Mouse (Mus musculus): Measurements from ENCODE around the gene Ddr2. TPM values are rescaled to one million over a fixed set of nuclear protein-coding genes. Genes with fewer than 3 reads are reported as not detected.

Gene Ddr2
- total RNA-seq, 2 experiments from 2014 or later = 16.4 to 22.5 TPM

DNA sequence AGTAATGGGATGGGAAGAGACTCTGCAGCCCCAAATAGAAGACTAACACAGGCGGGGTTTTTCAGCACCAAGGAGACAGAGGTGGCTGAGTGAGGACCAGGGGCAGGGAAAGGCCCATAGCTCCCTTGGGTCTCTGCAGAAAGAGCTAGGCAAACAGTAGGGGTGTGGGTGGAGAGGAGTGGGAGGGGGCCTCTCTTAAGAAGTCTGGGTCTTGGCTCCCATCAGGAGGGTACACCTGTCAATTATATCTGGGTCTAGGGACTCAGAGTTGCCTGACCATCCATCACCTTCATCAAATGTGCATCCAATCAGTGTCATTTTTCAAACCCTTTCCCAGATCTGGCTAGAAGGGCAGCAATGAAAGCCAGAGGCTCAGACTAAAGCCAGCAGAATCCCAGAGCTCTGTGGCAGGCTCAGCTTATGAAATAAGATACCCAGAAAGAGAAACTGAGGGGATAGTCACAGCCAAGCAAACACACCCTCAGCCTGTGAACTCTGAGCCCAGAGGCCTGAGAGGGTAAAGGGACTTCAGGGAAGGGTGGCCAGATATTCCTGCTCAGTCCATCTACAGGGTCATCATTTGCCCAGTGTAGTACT lies 58.0 kb downstream of the Ddr2 start:
- peak overlapping the region; percentile 70 for H3K27ac ChIP-seq
- DNase-seq = peak; percentile 51
- no peak for TF ChIP-seq CTCF (IDR thresholded peaks at IDR 0.05)
- H3K4me3 ChIP-seq = no peak overlapping the region
- intact Hi-C loops (cut with DNase I) = loop anchor here (5.0 kb wide), 1 partner anchor 80 kb away; no protein-coding TSS in a partner anchor

DNA sequence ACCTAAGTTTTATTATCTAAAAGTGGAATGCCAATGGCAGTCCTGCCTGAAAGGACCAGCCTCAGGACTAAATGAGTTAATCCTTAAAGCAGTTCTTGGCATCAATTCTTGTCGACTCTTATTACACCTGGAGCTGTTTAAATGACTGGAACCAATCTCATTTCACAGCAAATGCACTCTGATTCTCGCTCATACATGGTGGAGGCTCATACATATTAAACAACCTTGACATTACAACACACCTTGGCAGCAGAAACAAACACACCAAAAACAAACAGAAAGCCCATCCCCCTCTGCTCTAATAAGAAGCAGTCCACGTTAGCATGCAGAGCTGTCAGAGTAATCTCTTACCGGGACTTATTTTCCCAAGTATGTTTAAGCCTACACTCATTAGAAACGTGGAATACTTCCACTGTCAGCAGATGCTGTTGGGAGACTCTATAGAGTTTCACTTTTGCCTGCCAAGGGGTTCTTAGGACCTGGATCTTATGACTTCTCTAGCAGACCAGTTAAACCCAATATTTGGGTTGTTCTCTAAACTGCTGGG lies 58.9 kb downstream of the Ddr2 start:
- H3K27ac ChIP-seq = peak overlapping the region; percentile 70
- H3K4me3 ChIP-seq = peak overlapping the region; percentile 23
- intact Hi-C loops (cut with DNase I) = loop anchor here (5.0 kb wide), 1 partner anchor 79 kb away; no protein-coding TSS in a partner anchor
- no peak for TF ChIP-seq CTCF (IDR thresholded peaks at IDR 0.05)
- no peak for DNase-seq

DNA sequence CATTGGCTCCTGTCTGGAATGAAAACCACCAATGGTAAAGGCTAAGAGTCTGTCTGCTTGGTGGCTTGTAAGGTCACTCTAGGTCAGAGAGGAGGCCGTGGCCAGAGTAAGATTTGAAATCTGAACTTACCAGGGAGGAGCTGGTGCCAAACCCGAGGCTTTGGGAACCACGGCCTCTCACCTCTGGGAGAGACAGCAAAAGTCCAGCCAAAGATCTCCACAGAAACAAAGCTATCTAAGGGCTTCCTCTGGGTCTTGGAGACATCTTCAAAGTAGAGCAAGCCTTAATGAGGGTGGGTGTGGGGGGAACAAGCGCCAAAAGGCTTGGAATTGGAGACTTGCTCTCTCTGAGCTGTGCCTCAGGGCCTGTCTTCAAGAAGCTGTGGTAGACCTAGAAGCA lies 62.1 kb downstream of the Ddr2 start:
- Histone ChIP-seq H3K27ac (peak overlapping the region; percentile 40), H3K4me3 (no peak overlapping the region)
- peak; percentile 75 for DNase-seq
- TF ChIP-seq CTCF (IDR thresholded peaks at IDR 0.05) = no peak
- intact Hi-C loops (cut with DNase I) = loop anchor here (10.0 kb wide), 1 partner anchor 86 kb away; no protein-coding TSS in a partner anchor

DNA sequence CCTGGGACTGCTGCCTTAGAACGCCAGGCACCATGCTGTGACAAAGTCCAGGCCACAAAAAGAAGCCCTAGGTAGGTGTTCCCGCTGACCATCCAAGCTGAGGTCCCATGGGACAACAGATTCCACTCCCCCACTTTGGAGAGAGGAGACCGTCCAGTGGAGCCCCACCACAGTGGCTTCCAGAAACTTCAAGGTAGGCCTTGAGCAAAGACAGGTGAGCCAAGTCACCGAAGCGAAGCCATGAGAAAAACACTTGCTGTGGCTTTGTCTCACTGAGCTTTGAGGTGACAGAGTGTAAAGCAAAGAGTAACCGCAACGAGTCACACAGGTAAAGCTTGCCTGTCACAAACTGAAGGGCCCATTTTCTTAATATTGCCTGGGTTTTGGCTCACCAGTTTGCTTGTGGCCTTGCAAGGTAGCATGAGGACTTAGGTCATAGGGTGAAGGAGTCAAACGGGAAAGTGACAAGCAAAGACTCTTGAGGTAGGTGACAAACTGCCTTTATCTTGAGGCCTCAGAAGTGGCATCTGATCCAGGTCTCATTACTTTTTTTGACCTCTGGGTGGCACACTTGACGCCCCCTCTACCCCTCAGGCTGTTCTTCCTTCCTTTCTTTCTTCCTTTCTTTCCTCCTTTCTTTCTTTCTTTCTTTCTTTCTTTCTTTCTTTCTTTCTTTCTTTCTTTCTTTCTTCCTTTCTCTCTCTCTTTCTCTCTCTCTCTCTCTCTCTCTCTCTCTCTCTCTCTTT lies 65.7 kb downstream of the Ddr2 start:
- no peak for TF ChIP-seq CTCF (IDR thresholded peaks at IDR 0.05)
- intact Hi-C loops (cut with DNase I) = loop anchor here (5.0 to 10.0 kb wide), 2 partner anchors 43 to 90 kb away; no protein-coding TSS in a partner anchor

DNA sequence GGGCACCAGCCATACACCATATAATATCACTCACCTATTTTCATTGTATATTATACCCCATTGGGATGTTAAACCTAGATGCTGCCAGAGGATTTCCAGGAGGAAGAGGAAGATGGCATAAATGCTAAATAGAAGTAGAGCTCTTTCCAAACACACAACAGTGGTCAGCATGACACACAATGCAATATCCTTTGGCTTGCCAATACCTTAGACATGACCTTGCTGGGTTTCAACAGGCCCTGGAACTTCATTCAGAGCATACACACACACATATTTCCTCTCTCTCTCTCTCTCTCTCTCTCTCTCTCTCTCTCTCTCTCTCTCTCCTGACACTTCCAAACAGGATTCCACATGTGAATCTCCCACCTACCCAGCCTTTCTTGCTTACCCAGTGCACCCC lies 66.8 kb downstream of the Ddr2 start:
- TF ChIP-seq CTCF (IDR thresholded peaks at IDR 0.05) = no peak
- peak overlapping the region; percentile 70; the same call in 1 of the 2 replicates for H3K27ac ChIP-seq
- no peak overlapping the region for H3K4me3 ChIP-seq
- intact Hi-C loops (cut with DNase I) = loop anchor here (5.0 to 10.0 kb wide), 2 partner anchors 41 to 91 kb away; no protein-coding TSS in a partner anchor
- no peak for DNase-seq

More for the DNA sequence above, 65.7 kb downstream of the Ddr2 start:
- no peak for DNase-seq
- Histone ChIP-seq H3K27ac (no peak overlapping the region), H3K4me3 (no peak overlapping the region)

DNA sequence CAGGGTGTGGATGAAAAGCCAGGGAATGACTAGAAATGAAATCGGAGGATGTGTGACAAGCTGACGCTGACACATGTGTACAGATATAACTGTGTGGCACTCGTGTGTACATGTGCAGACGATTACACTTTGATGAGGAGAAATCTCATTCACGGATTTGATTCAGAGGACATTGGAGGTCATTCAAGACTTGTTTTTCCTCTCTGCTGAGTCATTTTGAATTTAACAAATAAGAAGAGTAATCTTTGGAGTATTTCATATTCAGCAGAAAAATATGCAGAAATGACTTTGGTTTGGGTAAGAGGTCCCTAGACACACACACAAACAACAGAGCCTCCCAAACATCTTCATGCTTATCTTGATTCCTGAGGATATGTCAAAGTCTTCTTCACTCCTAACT lies 67.6 kb downstream of the Ddr2 start:
- H3K27ac ChIP-seq = peak overlapping the region; percentile 70
- no peak for DNase-seq
- intact Hi-C loops (cut with DNase I) = loop anchor here (5.0 to 10.0 kb wide), 2 partner anchors 41 to 92 kb away; no protein-coding TSS in a partner anchor
- no peak for TF ChIP-seq CTCF (IDR thresholded peaks at IDR 0.05)
- H3K4me3 ChIP-seq = no peak overlapping the region

DNA sequence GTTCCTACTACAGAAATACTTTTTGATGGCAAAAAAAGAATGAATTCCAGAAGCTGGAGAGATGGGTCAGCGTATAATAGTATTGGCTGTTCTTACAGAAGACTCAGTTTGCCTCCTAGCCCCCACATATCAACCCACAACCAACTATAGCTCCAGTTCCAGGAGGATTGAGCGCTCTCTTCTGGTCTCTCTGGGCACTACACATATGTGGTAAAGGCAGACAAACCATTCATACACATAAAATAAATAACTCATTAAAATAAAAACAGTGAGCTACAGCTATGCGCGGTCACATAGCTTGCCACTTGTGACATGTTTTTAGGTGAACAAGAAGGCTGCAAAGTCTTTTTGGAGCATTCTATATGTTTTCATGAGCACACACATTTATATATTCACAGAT lies 71.2 kb downstream of the Ddr2 start:
- intact Hi-C loops (cut with DNase I) = no loop called here
- H3K27ac ChIP-seq = no peak overlapping the region
- DNase-seq = no peak
- no peak overlapping the region for H3K4me3 ChIP-seq
- TF ChIP-seq CTCF (IDR thresholded peaks at IDR 0.05) = peak; percentile 22; the same call in 1 of the 2 replicates

DNA sequence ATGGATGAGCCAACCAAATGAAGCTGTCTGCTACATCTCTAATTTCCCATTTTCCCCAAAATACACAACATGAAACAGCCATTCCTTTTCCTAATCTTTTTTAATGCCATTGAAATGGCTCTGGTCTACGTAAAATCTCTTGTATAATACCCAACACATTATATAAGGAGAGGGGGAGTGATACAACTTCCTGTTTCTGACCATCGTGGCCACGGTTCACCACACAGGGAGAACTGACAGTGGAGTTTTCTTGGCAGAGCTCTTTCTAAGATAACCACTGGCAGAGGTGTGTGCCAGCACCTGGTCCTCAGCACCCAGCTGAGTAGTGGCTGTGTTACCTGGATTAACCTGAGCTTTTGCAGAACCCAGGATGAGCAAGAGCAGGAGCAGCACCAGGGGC lies 75.0 kb downstream of the Ddr2 start:
- Histone ChIP-seq H3K4me3 (no peak overlapping the region), H3K27ac (no peak overlapping the region)
- TF ChIP-seq CTCF (IDR thresholded peaks at IDR 0.05) = no peak
- no peak for DNase-seq
- intact Hi-C loops (cut with DNase I) = no loop called here

DNA sequence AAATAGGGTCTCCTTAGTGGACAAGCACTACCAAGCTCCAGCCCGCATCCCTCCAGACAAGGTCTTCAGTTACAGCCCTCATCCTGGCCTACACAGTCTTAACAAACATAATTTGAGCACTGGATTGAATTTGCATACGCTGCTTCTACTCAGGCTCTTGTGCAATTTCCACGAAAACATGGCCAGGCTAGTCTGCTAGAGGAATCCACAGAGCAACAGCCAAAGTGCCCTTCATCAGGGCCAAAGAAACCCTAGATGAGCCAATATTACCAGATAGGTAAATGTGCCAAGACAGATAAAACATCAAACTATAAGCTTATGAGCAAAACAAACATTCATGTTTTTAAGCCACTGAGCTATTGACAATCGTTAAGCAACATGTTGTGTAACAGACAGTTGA lies 75.6 kb downstream of the Ddr2 start:
- DNase-seq = no peak
- TF ChIP-seq CTCF (IDR thresholded peaks at IDR 0.05) = no peak
- no peak overlapping the region for H3K27ac ChIP-seq
- H3K4me3 ChIP-seq = no peak overlapping the region
- intact Hi-C loops (cut with DNase I) = no loop called here

DNA sequence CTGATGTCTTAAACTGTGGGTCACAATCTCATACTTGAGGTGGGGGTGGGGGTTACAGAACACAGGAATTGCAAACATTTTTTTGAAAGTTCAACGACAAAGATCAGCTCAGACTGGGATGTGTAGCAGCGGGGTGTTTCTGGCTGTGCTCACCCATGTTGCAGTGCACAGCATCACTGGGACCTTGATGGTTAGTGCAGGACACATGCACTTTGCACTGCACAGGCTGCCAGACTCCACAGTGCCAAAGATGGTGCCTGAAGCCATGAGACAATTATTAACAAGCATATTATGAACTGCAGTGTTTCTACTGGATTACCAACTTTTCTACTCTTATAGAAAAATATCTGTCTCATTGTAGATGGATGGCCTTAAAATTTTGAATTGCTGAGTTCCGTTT lies 78.9 kb downstream of the Ddr2 start:
- no peak for DNase-seq
- intact Hi-C loops (cut with DNase I) = no loop called here
- Histone ChIP-seq H3K27ac (no peak overlapping the region), H3K4me3 (no peak overlapping the region)
- TF ChIP-seq CTCF (IDR thresholded peaks at IDR 0.05) = no peak

DNA sequence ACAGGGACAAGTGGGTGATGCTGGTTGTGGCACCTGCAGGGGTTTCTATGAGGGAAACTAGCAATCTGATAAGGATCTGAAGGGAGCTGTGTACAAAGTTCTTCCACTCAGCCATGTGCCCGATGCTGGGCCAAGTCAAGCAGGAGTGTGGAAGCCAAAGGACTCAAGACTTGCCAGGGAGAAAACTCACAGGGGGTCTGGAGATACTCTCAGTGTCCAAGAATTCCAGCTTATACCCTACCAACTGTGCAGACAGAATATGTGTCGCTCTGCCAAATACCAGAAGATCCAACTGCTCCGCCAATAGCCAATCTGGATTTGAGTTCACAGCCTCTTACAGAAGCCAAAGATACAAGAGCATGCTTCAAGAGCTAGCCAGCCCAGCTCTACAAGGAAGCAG lies 95.8 kb downstream of the Ddr2 start:
- Histone ChIP-seq H3K4me3 (no peak overlapping the region), H3K27ac (no peak overlapping the region)
- DNase-seq = no peak
- intact Hi-C loops (cut with DNase I) = no loop called here
- no peak for TF ChIP-seq CTCF (IDR thresholded peaks at IDR 0.05)

DNA sequence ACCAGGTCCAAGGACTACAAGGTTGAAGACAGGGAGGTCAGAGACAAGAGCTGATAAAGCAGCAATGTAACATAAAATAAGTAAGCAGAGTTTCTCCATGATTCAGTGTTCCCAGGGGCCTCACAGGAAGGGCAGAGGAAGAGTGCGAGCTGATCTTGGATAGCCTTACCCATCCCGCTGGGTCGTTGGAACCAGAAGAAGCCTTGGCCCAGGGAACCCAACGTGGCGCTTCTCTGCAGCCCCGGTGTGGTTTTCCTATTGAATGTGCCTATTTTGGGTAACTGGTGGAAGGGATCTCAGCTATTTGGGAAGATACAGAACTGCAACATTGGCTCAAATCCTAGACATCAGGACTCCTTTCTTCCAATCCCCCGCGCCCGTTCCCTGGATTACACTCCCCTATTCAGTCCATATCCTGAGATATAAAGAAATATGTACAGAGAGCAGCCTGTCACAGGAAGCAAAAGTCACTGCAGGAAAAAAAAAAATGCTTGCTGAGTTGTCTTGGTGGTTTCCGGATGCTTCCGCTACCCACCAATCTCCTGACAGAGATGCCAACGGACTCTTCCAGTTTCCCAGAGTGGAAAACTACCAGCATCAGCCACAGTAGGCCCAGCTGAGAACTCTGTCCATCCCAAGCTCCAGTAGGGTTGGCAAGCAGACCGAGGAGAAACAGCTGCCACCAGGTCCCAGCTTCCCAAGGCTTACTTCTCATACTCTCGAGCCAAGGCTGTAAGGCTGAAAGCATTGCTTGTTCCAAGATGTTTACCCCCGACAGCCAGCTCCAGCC lies 99.7 kb downstream of the Ddr2 start:
- no peak overlapping the region for H3K4me3 ChIP-seq
- no peak for TF ChIP-seq CTCF (IDR thresholded peaks at IDR 0.05)
- intact Hi-C loops (cut with DNase I) = no loop called here
- peak; percentile 64 for DNase-seq
- peak overlapping the region; percentile 66 for H3K27ac ChIP-seq
